Mouse (Mus musculus): Measurements from ENCODE around the gene Gata3.

Gene Gata3

DNA sequence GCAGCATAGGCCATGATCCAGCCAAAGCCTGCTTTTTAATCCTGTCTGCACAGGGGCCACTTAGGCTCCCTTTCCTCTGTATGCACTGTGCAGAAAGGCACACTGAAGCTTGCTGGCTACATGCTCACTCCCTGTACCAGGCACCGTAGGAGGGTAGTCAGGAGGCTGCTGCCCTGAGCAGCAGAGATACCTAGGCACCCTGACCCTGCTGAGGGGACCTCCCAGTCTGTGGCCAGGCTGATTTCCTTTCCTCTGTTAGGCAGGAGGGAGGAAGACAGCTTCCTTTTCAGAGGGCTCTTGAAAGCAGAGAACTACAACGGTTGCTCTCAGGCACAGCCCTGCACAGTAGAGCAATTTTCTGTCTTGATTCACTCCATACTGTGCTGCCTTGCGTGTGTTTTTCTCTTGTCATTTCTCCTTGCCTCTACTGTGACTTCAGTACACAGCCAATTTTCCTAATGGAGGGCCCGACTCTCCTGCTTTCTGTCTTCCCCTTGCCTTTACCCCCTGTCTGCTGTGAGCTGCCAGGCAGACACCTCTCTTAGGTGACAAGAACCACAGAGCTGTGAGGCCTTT, 18.6 kb downstream of the Gata3 start:
- no peak for DNase-seq

DNA sequence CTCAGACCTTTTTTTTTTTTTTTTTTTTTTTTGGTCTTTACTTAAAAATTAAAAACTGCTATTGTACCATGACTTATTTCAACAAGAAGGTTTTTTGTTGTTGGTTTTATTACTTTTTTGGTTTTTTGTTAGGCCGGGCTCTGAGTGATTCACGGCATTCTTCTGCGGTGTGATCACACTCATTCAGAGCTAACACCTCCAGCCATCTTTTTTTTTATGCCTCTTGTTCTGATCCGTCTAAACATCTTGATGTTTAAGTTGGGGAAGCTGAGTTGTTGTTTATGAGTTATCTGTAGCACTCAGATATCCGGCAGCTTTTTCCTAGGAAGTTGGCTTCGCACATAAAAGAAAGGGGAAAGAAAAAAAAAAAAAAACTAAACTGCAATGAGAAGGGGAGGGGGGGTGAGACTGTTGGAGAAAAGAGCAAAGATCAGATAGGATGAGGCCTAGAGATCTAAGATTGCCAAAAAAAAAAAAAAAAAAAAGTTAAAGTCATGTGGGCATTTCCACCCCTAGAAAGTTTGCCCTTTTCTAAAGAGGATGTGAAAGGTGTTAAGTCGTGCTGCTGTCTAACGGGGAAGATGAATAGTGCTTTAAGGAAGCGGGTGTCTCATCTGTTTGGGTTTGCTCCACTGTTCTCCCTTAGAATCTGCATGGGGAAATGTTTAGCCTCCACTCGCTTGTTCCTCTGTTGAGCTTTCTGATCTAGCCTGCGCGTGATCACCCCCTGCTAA, 22.6 kb downstream of the Gata3 start:
- no peak for DNase-seq

DNA sequence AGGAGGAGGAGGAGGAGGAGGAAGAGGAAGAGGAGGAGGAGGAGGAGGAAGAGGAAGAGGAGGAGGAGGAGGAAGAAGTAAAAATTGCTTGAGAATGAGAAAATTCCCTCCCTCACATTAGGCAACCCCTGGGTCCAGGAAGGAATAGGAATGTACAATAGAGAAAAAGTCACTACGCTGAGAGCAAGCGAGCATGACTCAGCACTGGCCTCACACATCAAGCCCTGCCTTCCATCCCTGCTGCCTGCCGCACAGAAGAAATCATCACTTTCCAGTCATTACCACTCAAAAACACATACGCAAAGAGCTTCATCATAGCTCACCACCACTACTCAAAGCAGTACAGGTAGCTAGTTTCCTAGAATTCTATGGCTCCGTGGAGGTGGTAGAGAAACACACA, 29.1 kb downstream of the Gata3 start:
- DNase-seq: no peak

DNA sequence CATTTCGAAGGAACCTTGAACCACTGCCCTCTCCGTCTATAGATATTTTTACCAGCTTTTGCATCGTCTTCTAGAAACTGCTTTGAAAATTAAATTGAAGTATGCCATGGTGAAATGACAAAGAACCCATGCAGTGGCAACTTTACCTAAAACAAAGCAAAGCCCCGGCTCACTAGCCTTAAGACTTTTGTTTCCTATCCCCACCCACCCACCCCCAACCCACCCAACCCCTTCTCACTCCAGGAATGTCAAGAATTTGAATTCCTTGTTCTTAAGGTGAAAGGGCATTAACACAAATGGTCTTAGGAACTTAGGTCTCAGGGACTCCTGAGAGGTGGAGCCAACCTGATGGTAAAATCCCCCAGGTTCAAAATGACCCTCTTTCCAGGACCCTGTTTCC, 34.0 kb downstream of the Gata3 start:
- no peak for DNase-seq

DNA sequence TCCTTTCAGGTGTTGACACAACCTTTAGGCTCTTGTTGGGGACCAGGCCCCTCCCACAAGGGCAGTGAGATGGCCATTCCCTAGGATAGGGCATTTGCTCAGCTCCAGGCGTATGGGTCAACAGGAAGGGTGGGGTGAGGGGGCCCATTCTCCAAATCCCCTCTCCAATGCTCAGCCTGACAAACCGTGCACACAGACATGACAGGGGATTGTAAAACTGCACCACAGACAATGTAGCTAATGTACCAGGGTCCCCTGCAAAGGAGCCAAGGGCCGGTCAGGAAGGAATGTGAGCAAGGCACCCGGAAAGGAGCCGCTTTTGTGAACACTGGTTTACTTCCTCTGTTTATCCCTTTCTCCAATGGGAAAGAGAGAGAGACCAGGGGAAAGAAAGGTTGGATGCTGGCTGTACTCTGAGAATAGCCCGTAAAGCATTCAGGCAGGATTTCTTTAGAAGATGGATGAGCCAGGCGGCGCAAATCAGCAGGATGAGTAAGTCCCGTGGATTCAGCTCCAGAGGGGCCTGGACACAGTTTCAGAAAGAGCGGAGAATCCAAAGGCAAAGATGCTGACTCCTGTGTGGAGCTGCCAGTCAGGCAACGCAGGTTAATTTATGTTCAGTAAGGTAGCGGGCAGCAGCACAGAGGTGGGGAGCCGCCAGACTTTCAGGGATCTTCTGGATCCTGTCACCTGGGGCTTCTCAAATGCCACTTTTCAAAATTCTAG, 36.8 kb downstream of the Gata3 start:
- no peak for DNase-seq

DNA sequence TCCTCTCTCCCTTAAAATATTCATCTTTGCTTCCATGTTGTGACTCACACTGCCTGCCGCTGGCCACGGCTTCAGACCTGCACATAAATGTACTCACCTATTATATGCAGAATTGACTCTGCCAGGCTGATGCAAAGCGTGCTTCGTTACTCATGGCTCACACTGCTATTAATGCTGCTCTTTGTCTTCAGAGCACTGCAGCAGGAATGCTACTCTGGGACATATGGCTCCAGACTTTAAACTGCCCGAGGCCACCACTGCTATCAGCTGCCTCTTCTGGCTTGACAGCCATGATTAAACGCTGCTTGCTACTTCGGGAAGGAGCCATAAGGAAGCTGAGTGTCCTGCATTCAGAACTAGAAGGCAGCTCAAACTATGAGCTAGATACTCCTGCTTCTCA, 54.6 kb downstream of the Gata3 start:
- no peak for DNase-seq

DNA sequence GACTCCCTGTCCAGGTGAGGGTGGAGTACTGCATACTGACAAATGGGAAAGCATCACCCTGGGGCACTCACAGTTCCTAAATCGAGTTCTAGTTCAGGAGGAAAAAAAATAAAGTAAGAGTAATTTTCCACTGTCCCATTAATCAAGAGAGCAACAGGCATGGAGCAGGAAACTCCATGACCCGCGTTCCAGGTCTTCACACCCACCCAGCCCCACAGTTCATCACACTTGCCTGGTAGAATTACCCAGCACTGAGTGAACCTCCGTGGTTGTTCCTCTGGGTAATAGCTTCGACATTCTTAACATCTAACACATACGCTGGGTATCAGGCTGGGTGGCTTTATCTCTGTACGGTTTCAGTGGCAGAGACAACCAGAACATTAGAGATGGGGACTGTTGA, 56.1 kb downstream of the Gata3 start:
- no peak for DNase-seq

DNA sequence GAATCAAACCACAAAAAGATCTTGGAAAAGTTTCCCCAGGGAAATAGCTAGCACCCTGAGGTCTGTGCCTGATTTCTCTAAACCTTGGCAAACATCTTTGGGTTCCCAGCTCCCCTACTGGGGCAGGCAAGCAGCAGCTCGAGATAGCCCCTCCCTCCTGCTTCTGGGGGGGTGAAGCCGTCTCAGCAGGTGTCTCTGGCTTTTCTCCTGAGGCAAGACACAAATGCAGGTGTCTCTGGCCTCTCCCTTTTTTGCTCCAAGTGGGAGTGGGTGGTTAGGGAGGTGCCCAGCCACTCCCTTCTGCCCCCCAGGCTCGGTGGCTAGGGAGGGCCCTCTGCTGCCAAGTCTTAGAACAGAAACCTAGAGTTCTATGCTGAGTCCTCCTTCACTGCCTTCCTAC, 62.2 kb downstream of the Gata3 start:
- no peak for DNase-seq

DNA sequence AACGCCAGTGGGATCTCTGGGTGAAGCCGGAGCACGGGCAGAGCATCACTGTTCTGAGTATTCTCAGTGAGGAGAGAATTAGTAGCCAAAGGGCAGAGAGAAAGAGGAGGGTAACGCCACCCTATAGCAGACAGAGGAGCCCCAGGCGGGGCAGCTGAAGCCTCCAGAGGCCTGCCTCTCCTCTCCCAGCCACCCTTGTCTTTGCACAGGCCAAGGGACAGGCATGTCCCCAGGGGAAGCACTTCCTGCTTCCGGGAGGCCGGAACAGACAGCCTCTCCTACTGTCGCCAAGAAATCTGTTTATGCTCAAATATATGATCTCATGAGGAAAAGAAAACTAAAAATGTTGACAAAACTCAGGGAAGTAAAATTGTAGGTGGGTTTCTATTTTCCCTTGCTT, 69.2 kb downstream of the Gata3 start:
- DNase-seq: no peak

DNA sequence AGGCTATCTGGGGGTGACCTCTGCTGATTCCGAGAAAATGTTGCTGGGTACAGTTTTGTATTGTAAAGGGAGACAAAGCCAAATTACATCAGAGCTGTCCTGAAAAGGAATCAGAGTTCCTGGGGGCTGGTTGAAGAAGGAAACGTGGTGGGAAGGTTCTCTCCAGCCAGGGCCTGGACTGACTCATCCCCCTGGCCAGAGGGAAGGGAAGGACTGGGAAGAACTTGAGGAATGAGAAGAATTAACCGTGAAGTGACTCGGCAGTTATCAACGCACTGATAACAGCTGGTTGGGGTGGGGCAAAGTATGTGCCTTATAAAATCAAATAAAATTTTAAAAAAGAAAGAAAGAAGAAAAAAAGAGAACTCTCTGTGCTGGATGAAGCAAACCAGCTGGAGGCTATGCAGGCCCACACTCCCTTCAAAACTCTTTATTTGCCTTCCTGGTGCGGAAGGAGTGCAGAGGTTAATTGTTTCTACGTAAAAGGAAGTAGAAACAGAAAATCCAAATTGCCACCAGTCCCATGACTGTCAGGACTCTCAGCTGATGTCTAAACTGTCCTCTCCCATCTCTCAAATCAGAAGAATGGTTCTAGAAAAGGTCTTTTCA, 71.6 kb downstream of the Gata3 start:
- no peak for DNase-seq
